Mouse (Mus musculus): ENCODE data around the gene Tmem125. TPM values are rescaled to one million over a fixed set of nuclear protein-coding genes. Genes with fewer than 3 reads are reported as not detected.

The Tmem125 gene
- polyA plus RNA-seq (2015; fragmentation: Nextera tagmentation; extraction: Ambion mirVana), result 11.7 and 17.4 TPM in 2 replicates

DNA sequence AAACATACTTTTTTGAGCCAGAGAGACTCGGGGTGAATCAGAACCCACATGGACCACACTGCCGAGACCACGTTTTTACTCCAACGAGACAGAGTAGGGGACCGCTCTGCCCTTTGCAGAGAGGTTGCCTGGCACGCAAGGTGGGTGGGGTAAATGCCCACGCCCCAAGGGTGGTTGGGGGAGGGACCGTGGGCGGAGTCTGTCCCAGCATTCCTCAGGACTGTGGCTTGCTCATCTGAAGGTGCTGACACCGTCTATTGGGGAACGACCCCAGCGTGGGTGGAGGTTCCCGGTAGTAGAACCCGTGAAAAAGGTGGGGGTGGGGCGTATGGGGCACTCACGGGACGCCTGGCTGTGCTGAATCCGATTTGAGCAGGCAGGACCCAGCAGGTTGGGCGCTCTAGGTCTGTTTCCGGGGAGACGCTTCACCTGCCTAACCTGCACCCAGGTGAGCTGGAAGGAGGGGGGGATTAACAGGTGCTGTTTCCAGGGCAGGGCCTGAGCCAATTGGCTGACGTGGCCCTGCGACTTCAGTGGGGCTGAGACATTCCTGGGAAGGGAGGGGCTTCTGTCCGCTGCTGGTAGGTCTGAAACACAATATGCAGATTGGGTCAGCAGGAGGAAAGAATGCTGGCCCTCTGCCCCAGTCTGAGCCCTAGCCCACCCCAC, at the start of gene Tmem125:
Tmem125 (minus strand) TSS at position 453 of the 669 bp plus-strand sequence.
- H3K27me3 ChIP-seq, result no peaks in the 10 kb centered on the region
- peak within 1 kb of the TSS; percentile 76 for H3K27ac ChIP-seq (replicated peaks)
- peak; percentile 76 for ATAC-seq (ENCODE audit: insufficient number of reproducible peaks, low FRiP score, low TSS enrichment, low read depth)
- peak within 1 kb of the TSS; percentile 33 for H3K4me3 ChIP-seq (replicated peaks)
- 0 out of 2 replicates have a peak, but pooled peaks cover 4% of the 10 kb centered on the region for H3K9me3 ChIP-seq (replicated peaks)
- peak within 1 kb of the TSS; percentile 57 for H3K4me2 ChIP-seq (replicated peaks)
- H3K9ac ChIP-seq, result no peak within 1 kb of the TSS
- 2% methylated on average over 24 of the region's 24 CpGs for WGBS
- H3K4me1 ChIP-seq, result peaks cover 13% of the 10 kb centered on the region; the same call in 1 of the 2 replicates
- no peaks in the 10 kb centered on the region for H3K36me3 ChIP-seq

DNA sequence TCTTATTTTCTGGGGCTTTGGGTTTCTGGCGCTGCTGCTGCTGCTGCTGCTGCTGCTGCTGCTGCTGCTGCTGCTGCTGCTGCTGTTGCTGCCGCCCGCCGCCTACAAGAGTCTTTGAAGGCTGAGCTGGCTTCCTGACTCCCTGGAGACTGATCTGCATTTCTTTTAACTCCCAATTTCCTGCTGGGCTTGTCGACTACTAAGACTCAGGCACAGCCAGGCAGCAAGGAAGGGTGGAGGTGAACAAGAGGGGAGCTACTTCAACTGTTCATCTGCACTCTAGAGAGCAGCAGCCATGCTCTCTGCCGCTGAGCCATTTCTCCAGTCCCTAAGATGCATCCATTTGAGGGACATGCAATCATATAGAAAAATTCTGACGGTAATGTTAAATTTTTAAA, 45.9 kb upstream of the Tmem125 start:
- no peak overlapping the region for H3K4me2 ChIP-seq (replicated peaks)
- WGBS, result 7% methylated on average over 7 of the region's 7 CpGs

DNA sequence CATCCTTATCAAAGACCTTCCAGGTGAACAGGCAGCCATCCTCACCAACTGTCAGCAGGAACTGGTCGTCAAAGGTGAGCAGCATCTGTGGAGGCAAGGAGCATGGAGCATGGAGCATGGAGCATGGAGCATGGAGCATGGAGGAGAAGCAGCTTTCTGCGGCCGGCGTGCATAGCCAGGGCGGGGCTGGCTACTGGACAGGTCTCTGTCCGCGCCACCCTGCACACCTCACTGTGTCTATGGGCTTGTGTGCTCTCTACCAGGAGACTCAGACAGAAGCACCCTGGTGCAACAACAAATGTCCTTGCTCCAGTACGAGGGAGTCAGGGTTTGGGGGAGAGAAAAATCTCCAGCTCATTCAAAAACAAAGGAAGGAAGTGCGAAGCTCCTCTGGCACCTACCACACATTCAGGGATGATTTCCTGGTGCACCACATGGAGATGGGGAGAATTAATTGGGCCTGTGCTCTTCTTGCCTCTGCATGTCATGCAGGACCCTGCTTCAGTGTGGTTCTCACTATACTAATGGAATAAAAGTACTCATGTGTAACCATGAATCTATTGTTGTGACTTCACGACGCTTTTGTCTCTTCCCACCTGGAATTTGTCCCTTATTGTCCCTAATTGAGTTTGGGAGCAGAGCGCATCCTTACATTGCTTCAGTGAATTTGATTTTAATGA, 45.3 kb upstream of the Tmem125 start:
- H3K27me3 ChIP-seq, result no peaks in the 10 kb centered on the region
- no peaks in the 10 kb centered on the region for H3K36me3 ChIP-seq
- H3K9me3 ChIP-seq (replicated peaks), result no peaks in the 10 kb centered on the region
- H3K4me2 ChIP-seq (replicated peaks), result no peak overlapping the region
- no peak for ATAC-seq (ENCODE audit: insufficient number of reproducible peaks, low FRiP score, low TSS enrichment, low read depth)
- 0 out of 2 replicates have a peak, but pooled peaks cover 5% of the 10 kb centered on the region for H3K4me1 ChIP-seq
- WGBS, result 64% methylated on average over 12 of the region's 12 CpGs
- H3K9ac ChIP-seq, result no peak overlapping the region
- no peak overlapping the region for H3K27ac ChIP-seq (replicated peaks)
- H3K4me3 ChIP-seq (replicated peaks), result no peak overlapping the region

More for the DNA sequence above, 45.9 kb upstream of the Tmem125 start:
- no peak overlapping the region for H3K27ac ChIP-seq (replicated peaks)
- no peak overlapping the region for H3K4me3 ChIP-seq (replicated peaks)
- 0 out of 2 replicates have a peak, but pooled peaks cover 5% of the 10 kb centered on the region for H3K4me1 ChIP-seq
- no peak overlapping the region for H3K9ac ChIP-seq
- no peaks in the 10 kb centered on the region for H3K36me3 ChIP-seq
- H3K27me3 ChIP-seq, result no peaks in the 10 kb centered on the region
- H3K9me3 ChIP-seq (replicated peaks), result no peaks in the 10 kb centered on the region
- no peak for ATAC-seq (ENCODE audit: insufficient number of reproducible peaks, low FRiP score, low TSS enrichment, low read depth)

DNA sequence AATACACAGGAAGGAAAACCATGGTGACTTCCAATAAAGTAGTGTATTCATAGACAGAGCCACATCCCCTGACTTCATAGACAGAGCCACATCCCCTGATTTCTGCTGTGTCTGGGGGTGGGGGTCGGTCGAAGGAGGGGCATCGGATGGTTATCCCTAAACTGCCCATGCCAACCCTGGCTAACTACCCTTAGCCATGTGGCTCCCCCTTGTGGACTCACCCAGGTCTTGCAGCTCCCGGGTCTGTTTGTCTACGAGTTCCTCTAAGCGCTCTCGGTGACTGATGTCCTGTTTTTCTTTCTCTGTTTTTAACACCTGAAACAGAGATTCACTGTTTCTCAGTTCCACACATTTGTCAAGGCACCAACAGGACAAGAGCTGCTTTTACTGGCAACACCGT, 38.8 kb upstream of the Tmem125 start:
- Histone ChIP-seq H3K9ac (no peak overlapping the region), H3K4me1 (no peaks in the 10 kb centered on the region), H3K4me3 (replicated peaks) (no peak overlapping the region), H3K27me3 (no peaks in the 10 kb centered on the region), H3K9me3 (replicated peaks) (no peaks in the 10 kb centered on the region), H3K36me3 (no peaks in the 10 kb centered on the region), H3K4me2 (replicated peaks) (no peak overlapping the region), H3K27ac (replicated peaks) (no peak overlapping the region)
- WGBS, result 91% methylated on average over 8 of the region's 8 CpGs
- ATAC-seq (ENCODE audit: insufficient number of reproducible peaks, low FRiP score, low TSS enrichment, low read depth), result no peak

DNA sequence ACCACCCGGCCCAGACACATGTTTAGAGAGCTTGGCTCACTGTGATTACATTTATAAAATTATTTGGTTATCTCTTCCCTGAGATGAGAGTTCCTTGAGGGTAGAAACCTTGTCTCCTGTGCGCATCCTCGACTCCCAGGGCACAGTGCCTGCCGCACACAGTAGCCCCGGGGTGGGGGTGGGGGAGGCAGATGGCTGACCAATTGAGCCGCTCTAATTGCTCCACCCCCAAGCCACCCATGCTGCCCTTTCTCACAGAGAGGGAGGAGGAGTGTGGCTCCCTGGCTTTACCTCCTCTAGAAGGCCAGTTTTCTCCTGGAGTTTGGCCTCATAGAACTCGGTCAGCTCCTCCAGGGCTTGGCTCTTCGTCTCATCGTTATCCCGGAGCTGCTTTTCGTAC, 37.7 kb upstream of the Tmem125 start:
- no peak overlapping the region for H3K4me2 ChIP-seq (replicated peaks)
- H3K9me3 ChIP-seq (replicated peaks), result no peaks in the 10 kb centered on the region
- no peaks in the 10 kb centered on the region for H3K36me3 ChIP-seq
- H3K27me3 ChIP-seq, result 0 out of 2 replicates have a peak, but pooled peaks cover 5% of the 10 kb centered on the region
- no peak overlapping the region for H3K4me3 ChIP-seq (replicated peaks)
- no peaks in the 10 kb centered on the region for H3K4me1 ChIP-seq
- no peak for ATAC-seq (ENCODE audit: insufficient number of reproducible peaks, low FRiP score, low TSS enrichment, low read depth)
- H3K27ac ChIP-seq (replicated peaks), result no peak overlapping the region
- H3K9ac ChIP-seq, result no peak overlapping the region
- WGBS, result 27% methylated on average over 11 of the region's 11 CpGs

DNA sequence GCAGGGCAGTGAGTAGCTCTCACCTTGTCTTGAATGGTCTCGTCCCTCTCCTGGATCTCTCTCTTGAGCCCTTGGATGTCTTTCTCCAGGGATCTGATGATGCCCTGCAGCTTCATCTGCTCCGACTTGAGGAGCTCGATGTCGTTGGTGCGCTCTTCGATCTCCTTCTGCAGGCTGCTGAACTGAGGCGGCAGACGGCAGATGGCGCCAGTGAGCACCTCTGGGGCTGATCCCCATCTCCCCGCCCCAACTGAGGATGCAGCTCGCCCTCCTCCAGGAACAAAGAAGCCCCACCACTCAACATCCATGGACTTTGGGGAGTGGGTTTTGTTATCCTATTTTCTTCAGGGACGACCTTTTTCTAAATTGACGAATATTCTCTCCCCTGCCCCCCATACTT, 35.5 kb upstream of the Tmem125 start:
- 44% methylated on average over 13 of the region's 13 CpGs for WGBS
- no peak overlapping the region for H3K9ac ChIP-seq

DNA sequence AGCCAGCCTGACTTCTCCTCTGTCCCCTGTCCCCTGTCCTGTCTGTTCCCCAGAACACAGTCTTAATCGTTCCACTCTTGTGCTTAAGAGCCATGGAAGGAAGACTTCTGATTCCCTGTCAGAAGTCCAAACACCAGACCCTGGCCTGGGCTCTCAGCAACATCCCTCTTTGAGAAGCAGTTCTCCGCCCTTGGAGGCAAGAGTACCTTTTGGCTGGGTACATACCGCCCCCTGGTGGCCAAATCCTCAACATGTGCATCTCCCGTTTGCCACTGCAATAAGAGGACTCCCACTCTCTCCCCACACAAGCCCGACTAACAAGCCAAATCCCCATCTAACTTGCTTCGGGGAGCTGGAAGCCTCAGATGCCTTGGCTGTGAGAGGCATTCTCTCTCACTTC, 32.3 kb upstream of the Tmem125 start:
- no peaks in the 10 kb centered on the region for H3K36me3 ChIP-seq
- no peaks in the 10 kb centered on the region for H3K9me3 ChIP-seq (replicated peaks)
- H3K4me1 ChIP-seq, result no peaks in the 10 kb centered on the region
- H3K27ac ChIP-seq (replicated peaks), result no peak overlapping the region
- H3K27me3 ChIP-seq, result peaks cover 9% of the 10 kb centered on the region; the same call in 1 of the 2 replicates
- ATAC-seq (ENCODE audit: insufficient number of reproducible peaks, low FRiP score, low TSS enrichment, low read depth), result no peak
- no peak overlapping the region for H3K9ac ChIP-seq
- 3% methylated on average over 6 of the region's 6 CpGs for WGBS
- H3K4me2 ChIP-seq (replicated peaks), result no peak overlapping the region
- H3K4me3 ChIP-seq (replicated peaks), result no peak overlapping the region

More for the DNA sequence above, 35.5 kb upstream of the Tmem125 start:
- Histone ChIP-seq H3K4me3 (replicated peaks) (no peak overlapping the region), H3K27me3 (0 out of 2 replicates have a peak, but pooled peaks cover 5% of the 10 kb centered on the region), H3K9me3 (replicated peaks) (no peaks in the 10 kb centered on the region), H3K36me3 (no peaks in the 10 kb centered on the region), H3K27ac (replicated peaks) (no peak overlapping the region), H3K4me2 (replicated peaks) (no peak overlapping the region), H3K4me1 (no peaks in the 10 kb centered on the region)
- no peak for ATAC-seq (ENCODE audit: insufficient number of reproducible peaks, low FRiP score, low TSS enrichment, low read depth)

DNA sequence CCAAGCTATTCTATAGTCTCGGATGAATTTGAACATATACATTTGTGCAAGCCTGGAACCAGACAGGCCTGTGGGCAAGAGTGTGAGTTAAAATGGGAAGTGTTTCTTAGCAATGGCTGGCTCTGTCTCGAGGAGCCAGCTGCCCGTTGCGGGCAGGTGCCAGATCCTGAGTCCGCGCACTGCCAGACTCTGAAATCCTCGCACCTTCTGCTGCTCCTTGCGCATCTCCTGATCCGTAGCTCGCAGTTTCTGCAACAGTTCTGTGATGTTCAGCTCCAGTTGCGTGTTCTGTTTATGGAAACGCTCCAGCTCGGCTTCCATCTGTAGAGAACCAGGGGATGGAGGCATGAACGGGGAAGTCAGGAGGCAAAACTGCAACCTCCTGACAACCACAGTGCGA, 27.6 kb upstream of the Tmem125 start:
- 74% methylated on average over 15 of the region's 15 CpGs for WGBS

DNA sequence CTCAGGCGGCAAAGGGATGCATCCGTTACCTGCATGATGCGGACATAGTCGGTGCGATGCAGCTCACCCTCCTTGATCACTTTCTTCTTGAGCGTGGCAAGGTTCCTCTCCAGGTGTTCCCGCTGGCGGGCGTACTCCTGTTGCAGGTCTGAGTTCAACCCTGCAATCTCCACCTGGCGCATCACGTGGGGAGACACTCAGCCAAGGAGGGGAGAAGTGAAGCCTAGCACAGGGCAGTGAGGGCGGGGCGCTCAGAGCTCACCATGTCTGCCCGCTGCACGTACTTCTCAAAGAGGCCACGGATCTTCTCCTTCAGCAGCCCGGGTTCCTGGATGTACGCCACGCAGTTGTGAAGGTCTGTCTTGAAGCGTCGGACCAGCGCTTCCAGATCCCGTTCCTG, 25.5 kb upstream of the Tmem125 start:
- H3K9ac ChIP-seq, result no peak overlapping the region
- H3K9me3 ChIP-seq (replicated peaks), result no peaks in the 10 kb centered on the region
- no peak overlapping the region for H3K27ac ChIP-seq (replicated peaks)
- no peak overlapping the region for H3K4me2 ChIP-seq (replicated peaks)
- H3K27me3 ChIP-seq, result peaks cover 4% of the 10 kb centered on the region
- WGBS, result 71% methylated on average over 23 of the region's 23 CpGs
- H3K36me3 ChIP-seq, result no peaks in the 10 kb centered on the region
- no peak overlapping the region for H3K4me3 ChIP-seq (replicated peaks)
- no peak for ATAC-seq (ENCODE audit: insufficient number of reproducible peaks, low FRiP score, low TSS enrichment, low read depth)
- no peaks in the 10 kb centered on the region for H3K4me1 ChIP-seq

More for the DNA sequence above, 27.6 kb upstream of the Tmem125 start:
- Histone ChIP-seq H3K4me1 (no peaks in the 10 kb centered on the region), H3K9me3 (replicated peaks) (no peaks in the 10 kb centered on the region), H3K27me3 (peaks cover 4% of the 10 kb centered on the region), H3K36me3 (no peaks in the 10 kb centered on the region), H3K4me3 (replicated peaks) (no peak overlapping the region), H3K27ac (replicated peaks) (no peak overlapping the region), H3K4me2 (replicated peaks) (no peak overlapping the region), H3K9ac (no peak overlapping the region)
- no peak for ATAC-seq (ENCODE audit: insufficient number of reproducible peaks, low FRiP score, low TSS enrichment, low read depth)

DNA sequence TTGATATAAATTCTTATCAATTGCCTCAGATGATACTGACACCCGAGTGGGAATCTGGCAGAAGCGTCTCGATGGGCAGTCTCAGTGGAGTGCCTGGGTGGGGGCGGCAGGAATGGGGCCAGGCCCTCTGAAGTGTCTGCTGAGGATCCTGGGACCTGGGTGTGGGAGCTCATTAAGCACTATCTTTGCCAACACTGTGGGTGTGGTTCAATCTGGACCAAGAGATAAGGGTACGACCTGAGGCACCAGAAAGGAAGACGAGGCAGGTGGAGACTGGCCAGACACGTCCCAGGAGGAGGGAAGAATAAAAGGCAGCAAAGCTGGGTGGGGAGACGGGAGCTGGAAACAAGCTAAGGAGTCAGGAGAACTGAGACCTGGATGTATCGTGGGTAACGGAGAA, 24.9 kb upstream of the Tmem125 start:
- Histone ChIP-seq H3K27ac (replicated peaks) (no peak overlapping the region), H3K4me1 (0 out of 2 replicates have a peak, but pooled peaks cover 4% of the 10 kb centered on the region), H3K36me3 (no peaks in the 10 kb centered on the region), H3K4me3 (replicated peaks) (no peak overlapping the region), H3K27me3 (peaks cover 4% of the 10 kb centered on the region), H3K9ac (no peak overlapping the region), H3K4me2 (replicated peaks) (no peak overlapping the region), H3K9me3 (replicated peaks) (no peaks in the 10 kb centered on the region)
- ATAC-seq (ENCODE audit: insufficient number of reproducible peaks, low FRiP score, low TSS enrichment, low read depth), result no peak
- WGBS, result 63% methylated on average over 10 of the region's 10 CpGs

DNA sequence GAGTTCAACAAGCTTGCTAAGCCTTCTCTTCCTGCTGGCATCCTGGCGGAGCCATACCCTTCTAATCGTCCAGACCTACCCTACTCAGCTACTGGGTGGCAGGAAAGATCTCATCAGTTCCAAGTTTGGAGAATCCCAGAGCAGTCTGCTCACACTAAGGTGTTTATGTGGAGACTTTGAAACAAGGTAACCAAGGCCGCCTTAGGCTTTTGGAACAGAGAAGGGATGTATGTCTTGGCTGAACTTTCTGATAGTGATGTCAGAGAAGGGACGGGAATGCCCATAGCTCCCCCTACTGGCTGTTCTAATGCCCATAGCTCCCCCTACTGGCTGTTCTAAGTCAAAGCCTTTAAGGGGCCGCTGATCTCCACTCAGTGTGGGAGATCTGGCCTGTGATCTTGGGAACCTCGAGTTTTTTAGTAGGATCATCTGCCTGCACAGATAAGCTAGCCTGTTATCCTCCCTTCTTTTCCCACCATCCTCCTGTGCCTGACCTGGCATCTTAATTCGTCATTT, 22.4 kb upstream of the Tmem125 start:
- Histone ChIP-seq H3K36me3 (no peaks in the 10 kb centered on the region), H3K4me3 (replicated peaks) (no peak overlapping the region), H3K27ac (replicated peaks) (no peak overlapping the region), H3K27me3 (no peaks in the 10 kb centered on the region; the same call in 1 of the 2 replicates), H3K4me2 (replicated peaks) (no peak overlapping the region), H3K4me1 (0 out of 2 replicates have a peak, but pooled peaks cover 5% of the 10 kb centered on the region), H3K9ac (no peak overlapping the region), H3K9me3 (replicated peaks) (no peaks in the 10 kb centered on the region)
- 28% methylated on average over 7 of the region's 7 CpGs for WGBS
- no peak for ATAC-seq (ENCODE audit: insufficient number of reproducible peaks, low FRiP score, low TSS enrichment, low read depth)

Measured in embryonic facial prominence, embryonic 15.5 days (tissue).